Mouse (Mus musculus) adrenal gland, adult (tissue): ENCODE data around the gene Ankrd52.
"Not testable (repeated sequence)": the region's sequence is repeated elsewhere in the genome, so short reads cannot be mapped to it uniquely, and the experiment has no call there.

Source experiments
- DNase-seq, 2 experiments: peaks; one replicate each; pipeline ENCODE4 v3.0.0; 2022 to 2023; ENCODE audit warnings: low spot score in 1 of 2; ENCODE audit not compliant: inconsistent age in 2 of 2

Gene Ankrd52

GRCm38 (mm10) chr10:128376455-128377211, at the start of gene Ankrd52:
TSS of gene Ankrd52 (plus strand) at chr10:128377115.
- peak; percentile 93 to 97 for DNase-seq

DNA sequence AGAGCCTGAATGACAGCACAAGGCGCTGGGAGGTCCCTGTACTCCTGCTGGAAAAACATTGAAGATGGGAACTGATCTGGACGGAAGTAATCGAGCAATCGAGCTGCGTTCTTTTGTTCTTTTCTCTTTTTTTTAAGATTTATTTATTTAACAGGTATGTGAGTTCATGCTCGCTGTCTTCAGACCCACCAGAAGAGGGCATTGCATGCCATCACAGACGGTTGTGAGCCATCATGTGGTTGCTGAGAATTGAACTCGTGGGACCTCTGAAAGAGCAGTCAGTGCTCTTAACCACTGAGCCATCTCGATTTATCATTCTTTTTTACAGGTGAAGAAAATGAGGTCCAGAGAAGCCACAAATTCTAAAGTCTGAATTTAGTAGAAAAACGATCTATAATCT, 49.3 kb upstream of the Ankrd52 start:
- no peak for DNase-seq

- not testable (repeated sequence) for DNase-seq
These were observed 44.3 kb upstream of the Ankrd52 start for GRCm38 (mm10) chr10:128332358-128333249.

DNA sequence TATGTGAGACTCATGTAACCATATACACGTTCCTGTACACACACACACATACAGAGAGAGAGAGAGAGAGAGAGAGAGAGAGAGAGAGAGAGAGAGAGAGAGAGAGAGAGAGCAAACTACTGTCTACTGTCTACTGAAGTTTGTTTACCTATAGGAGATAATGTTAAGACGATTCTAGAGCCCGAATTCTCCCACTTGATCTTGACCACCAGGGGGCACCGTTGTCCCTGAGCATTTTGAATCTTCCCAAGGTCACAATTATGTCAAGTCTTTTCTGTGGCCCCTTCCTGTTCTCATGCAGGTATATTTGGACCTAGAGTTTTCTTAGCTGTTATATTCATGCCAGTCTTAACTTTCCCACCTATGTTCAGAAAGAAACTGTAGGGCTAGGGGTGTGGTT, 41.3 kb upstream of the Ankrd52 start:
- DNase-seq = peak; percentile 70 to 93

- DNase-seq = no peak
These were observed 40.7 kb upstream of the Ankrd52 start for GRCm38 (mm10) chr10:128336195-128336594.

DNA sequence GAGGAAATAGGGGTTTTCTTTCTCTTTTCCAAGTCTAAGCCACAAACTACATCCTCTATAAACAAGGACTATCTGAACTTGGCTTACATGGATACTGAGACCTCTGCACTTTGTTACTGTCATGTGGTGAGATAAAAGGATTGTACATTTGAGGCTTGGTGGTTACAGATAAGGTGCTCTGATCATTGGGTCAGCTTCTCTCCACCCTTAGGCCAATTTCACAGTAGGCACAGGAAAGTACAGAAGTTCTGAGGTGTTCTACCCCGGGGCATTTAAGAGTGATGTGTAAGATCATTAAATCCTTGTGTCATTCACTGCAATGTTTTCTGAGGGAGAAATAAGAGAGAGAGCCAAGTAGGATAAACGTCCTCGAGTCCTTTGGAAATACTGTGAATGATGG, 40.3 kb upstream of the Ankrd52 start:
- DNase-seq = no peak

DNA sequence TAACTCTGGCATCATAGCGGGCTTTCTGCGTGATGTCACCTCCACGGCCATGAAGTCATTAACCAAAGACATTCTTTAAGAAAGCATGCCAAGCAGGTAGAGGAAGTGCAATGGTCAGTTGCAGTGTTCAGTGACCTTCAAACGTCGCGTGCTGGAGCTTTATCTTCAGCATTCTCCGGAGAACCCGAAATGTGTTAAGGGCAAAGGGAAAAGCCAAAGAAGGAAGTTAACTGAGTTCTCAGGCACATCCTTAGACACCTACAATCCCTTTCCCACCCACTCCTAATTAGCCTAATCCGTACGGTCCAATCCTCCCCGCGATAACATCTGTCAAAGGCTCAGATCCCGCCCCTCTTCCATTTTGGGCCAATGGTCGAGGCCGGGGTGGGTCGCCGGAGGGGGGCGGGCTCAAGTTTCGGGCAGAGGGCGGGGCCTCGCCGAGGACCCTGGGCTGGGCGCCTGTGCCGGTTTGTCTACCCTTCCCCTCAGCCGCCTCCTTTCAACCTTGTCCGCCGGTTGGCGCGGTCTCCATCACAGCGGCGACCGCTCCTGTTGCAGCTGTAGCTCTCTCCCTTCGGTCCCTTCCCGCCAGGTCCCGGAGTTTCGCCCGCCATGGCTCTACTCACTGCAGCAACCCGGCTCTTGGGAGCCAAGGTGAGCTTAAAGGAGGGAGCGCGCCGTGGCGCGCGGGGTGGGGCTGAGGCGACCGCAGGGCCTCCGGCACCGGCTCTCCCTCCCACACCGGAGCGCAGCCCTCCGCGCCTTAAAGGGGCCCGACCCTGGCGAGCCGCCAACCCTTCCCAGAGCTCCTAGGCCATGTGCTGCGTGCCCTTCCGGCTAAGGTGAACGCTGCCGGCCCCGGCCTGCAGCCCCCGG, 39.4 kb upstream of the Ankrd52 start, which contains the start of gene Cs:
Gene Cs (plus strand): TSS at position 429 of the 876 bp plus-strand sequence.
- peak; percentile 96 to 99 for DNase-seq

GRCm38 (mm10) chr10:128338415-128338814, 38.5 kb upstream of the Ankrd52 start:
- peak in 1 of 2 experiments; percentile 72 for DNase-seq

DNA sequence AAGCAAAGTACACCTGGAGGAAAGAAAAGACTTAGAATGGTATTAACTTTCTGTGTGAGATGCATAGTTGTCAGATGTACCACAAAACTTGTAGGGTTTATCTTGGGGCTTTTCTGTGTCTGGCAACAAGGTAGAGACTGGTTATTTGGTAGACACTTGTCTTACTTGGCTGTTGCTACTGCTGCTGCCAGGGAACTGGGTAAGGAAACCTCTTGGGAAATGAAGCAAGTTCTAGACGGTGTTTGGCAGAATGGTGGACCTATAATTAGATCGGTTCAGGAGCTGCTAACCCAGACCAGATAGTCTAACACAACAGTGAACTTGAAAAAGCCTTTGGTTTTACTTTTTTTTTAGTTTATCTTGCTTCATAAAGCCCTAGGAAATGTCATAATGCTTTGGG, 38.0 kb upstream of the Ankrd52 start:
- peak in 1 of 2 experiments; percentile 53 for DNase-seq

DNA sequence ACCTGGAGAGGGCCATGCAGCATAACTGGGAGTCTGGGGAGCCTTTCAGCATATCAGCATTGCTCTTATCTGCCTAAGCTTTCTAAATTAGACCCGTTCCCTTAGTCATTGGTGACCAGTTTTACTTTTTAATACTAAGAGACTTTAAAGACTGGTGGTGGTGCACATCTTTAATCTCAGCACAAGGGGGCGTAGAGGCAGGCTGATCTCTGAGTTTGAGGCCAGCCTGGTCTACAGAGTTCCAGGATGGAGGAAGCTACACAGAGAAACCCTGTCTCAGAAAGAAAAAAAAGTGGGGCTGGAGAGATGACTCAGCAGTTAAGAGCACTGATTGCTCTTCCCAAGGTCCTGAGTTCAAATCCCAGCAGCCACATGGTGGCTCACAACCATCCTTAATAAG, 36.7 kb upstream of the Ankrd52 start:
- peak in 1 of 2 experiments; percentile 46 for DNase-seq

DNA sequence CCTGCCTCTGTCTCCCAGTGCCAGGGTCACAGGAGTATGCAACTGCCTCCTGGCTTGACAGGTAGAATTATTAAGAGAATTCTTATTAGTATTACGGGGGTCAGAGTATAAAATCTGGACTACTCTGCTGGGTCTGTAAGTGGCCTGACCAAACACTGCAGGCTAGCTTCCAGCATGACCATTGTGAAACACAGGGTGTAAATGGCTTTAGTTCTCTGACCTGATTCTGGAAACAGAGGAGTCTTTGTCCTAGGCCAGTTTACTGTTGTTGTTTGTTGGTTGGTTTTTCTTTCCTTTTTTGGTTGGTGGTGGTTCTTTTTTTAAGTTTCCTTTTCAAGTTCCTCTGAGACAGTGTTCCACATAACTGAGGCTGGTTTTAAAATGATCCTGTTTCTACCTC, 33.5 kb upstream of the Ankrd52 start:
- DNase-seq = no peak

DNA sequence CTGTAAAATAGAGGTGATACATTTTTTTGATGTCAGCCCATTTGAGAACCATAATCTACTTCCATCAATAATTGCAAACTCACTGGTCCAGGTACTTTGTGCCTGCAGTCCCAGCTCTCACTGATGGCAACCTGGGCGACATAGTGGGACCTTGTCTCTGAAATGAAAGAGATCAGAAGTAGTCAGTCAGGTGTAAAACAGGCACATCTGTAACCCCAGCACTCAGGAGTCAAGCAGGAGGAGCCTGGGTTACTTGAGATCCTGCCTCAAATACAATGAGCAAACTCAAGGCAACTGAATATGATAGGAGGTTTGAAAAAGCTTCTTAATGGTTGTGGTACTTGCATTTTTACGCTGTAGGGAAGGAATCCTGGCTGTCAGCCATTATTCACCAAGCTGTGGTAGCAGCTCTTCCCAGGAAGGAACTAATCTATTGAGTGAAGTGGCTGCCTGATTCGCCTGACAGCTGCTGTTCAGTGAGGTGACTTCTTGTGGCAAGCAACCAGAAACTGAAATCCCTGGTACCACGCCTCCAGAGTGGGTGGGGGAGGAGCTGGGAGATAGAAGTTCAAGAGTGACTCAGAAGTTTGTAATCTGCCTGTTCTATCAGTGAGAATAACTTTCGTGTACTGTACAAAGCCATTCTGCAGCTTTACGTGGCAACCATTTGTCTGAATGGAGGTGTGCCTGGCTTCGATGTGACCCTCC, 32.2 kb upstream of the Ankrd52 start:
- peak; percentile 87 to 95 for DNase-seq

DNA sequence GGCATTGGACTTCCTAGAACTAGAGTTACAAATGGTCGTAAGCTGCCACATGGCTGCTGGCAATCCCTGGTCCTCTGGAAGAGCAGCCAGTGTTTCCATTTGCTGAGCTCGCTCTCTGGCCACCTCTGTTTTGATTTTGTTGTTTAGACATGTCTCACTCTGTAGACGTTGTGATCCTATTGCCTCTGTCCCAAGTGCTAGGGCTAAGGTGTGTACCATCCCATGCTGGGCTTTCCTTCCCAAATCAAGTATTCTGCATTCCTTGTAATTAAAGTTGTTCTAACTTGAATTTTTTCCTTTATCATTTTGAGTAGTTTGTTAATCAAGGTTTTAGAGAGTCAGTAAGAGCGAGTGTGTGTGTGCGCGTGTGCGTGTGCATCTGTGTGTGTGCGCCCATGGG, 29.4 kb upstream of the Ankrd52 start:
- no peak for DNase-seq

DNA sequence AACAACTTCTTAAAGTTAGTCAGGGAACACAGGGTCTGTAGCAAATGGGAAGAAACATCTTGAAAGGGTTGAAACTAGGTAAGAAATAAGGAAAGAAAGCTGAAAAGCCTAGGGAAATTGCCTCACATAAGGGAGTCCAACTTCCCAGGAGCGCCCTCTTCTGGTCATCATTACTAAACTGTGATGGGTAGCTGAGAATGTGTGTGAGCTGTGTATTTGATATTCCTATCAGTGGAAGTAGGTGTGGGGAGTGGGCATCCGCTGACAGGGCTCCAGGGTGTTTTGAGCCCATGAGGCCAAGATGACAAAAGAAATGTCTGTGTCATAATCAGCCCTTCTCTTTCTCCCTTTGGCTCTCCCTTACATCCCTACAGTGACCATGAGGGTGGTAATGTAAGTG, 18.1 kb upstream of the Ankrd52 start:
- DNase-seq = peak; percentile 56 to 91

- DNase-seq = peak; percentile 64 to 90
These were observed 17.7 kb upstream of the Ankrd52 start for GRCm38 (mm10) chr10:128359226-128359625.

DNA sequence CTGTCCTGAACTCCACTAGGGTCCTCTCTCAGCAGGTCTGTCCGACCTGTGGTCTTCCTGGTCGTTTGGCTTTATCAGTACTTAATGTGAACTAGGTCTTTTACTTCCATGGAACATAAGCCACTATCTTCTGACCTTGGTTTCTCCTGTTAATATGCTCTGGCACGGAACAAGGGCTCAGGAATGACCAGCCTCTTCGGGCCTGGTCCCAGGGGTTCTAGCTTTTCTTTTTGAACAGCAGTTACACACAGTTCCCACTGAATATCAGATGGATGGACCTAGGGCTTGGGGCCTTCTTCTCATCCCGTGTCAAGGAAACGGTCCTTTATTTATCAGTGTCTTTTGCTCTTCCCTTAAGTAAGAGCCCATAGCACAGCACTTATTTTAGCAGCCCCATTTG, 15.1 kb upstream of the Ankrd52 start:
- DNase-seq = peak in 1 of 2 experiments; percentile 72

DNA sequence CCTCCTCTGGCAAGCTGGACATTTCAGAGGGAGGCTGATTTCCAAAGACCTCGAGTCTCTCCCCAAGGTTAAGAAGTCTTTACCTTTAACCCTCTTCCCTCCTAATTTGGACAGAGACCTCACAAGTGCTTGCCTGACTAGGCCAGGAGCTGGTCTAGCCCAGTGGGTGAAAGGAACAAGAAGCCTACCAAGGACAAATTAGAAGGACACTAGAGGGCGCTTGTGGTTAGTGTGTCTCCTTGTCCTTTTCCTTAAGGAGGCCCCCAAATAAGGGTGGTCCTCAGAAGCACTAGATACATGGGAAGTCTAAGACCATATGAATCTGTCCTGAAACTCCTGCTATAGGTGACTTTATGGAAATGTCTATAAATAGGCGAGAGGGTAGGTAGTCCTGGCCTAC, 14.3 kb upstream of the Ankrd52 start:
- DNase-seq = peak in 1 of 2 experiments; percentile 85

- DNase-seq = no peak
These were observed 9.0 kb upstream of the Ankrd52 start for GRCm38 (mm10) chr10:128367899-128368401.

DNA sequence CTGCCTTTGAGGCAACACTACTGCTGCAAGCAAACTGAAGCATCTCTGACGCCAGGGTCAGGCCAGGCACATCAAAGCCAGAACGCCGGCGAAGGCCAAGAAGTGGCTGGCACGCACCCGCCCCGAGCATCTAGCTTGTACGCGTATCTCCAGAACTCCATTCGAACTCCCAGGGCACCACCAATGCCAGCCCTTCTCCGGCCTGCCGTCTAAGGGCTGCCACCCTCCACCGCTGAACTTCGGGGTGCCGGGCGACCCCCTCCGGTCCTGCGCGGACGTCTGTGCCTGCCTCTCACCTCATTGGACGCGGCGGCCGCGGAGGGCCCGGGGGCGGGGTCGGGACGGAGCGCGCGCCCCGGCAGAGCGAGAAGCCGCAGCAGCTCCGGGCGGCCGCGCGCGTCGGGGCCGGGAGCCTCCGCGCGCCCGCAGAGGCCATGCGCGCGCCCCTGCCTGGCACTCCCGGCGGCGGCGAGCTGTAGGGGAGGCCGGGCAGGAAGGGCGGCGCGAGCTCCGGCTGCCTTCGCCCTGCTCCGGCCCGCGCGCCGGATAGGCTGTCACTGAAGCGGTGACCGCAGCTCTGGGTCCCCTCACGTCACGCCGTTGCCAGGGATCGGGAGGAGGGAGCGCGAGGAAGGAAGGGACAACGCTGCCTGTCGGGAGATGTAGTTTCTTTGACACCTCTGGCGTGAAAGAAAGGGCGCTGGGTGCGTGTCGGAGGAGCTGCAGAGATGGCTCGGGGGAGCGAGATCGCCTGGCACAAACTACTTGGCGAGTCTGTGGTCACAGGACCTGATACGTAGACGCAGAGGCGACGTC, 8.3 kb upstream of the Ankrd52 start, which contains the start of gene Coq10a:
Gene Coq10a (minus strand): TSS at position 596 of the 816 bp plus-strand sequence.
- peak; percentile 95 to 98 for DNase-seq
